Mouse (Mus musculus): ENCODE measurements at regions not wholly inside any gene's neighbourhood (a gene's known extent, or its start where the extent isn't known, plus 50 kb on each side); places are given as distances from the start of the nearest gene placed in this dataset.

DNA sequence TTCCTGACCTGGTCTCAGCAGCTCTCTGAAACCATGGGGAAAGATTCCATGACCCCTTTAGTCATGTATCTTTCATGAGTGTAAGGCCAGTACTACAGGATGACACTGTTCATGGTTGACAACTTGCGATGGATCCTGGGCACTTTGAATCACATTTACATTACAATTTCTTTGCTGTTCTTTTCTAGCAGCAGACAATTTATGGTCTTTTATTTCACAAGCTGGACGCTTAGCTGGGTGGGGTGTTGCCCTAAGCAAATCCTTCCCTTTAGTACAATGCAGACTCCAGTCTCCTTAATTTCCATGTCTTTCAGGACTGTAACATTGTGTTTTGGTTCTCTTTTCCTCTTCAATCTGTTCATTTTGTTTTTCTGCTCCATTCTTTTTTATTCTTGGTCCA lies 89.0 kb upstream of the Slc7a14 start:
- DNase-seq: no peak
- intact Hi-C loops (cut with DNase I): no loop called here

DNA sequence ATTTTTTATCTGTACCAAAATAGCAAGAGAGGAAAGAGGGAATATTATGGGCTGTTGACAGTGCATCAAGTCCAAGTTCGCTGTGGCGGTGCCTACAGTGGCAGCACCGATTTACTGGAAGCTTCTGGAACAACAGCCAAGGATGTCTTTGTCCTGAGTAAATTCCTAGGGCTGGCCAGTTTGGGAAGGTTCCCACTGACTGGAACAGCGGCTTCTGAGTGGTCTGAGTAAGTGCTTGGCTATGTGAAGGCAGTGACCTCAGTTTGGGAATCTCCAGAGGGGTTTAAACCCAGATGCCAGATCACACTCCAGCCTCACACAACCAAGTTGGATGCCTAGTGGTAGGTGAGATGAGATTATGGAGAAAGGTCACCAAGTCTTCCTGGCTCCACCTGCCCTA lies 84.4 kb upstream of the Slc7a14 start:
- intact Hi-C loops (cut with DNase I): no loop called here
- peak in 1 of 2 experiments; percentile 20 for DNase-seq

DNA sequence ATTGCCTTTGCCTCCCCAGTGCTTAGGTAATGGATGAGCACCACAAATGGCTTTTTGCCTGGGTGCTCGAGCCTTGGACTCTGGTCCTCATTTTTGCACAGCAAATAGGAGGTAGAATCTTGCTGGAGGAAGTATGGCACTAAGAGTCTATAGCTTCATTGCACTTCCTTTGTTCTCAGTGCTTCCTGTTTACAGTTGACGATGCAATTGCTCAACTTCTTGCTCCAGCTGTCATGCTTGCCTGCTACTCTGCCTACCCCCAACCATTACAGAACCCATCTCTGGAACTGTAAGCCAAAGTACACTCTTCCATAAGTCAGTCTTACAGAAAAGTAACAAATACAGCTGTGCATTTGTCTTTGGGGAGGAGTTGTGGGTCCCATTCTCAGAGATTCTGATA lies 79.8 kb upstream of the Slc7a14 start:
- no peak for DNase-seq
- intact Hi-C loops (cut with DNase I): no loop called here

DNA sequence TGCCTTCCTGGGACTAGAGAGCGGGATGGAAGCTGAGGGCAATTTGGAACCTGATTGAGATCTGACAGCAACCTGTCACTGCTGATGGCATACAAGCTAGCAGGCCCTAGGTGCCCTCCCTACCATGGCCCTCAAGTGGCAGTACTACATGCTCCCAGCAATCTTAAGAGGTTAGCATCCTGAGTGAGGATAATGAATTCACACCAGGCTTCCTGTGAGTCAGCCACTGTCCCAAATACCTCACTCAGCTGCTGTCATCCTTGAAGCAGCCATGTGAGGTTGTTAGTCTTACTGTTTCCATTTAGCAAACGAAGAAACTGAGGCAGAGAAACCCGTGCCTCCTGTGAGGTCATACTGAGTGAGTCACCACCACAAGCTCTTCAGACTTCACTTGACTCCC lies 65.5 kb upstream of the Slc7a14 start:
- DNase-seq: no peak
- intact Hi-C loops (cut with DNase I): no loop called here

DNA sequence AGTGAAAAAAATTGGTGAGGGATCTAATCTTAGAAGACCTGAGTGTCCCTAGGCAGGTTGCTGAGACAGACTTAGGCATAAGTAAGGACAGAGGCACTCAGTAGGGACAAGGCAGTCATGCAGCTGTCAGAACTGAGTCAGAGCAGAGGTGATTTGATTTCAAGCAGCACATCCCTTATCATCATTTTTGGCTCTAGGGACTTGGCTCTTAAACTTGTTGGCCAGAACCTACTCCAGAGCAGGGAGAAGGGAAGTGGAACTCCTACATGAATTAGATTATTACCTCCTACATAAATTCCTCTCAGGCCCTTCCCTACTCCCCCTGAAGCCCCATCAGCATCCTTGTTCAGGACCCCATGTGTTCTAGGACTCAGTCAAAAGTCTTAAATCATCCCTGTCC lies 63.9 kb upstream of the Slc7a14 start:
- intact Hi-C loops (cut with DNase I): no loop called here
- DNase-seq: no peak

DNA sequence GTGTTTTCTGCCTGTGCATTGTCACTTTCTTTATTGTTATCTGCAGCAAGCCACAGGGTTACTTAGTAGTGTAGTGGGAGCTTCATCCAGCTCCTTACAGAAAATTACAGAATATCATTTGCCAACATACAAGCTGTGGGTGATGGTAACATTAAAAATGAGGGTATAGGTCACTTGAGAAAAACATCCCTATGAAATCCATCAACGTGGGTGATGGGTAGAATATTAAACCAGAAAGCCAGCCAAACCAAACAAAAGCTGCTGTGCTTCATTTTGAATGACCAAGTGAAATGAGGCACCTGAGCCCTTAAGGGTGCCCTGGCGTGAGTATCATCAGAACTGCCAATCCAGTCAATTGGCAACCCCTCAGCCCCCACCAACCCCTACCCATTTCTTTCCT lies 58.1 kb upstream of the Slc7a14 start:
- DNase-seq: no peak

More for the DNA sequence above, 58.1 kb upstream of the Slc7a14 start:
- intact Hi-C loops (cut with DNase I): no loop called here
